Mouse (Mus musculus): ENCODE data around the gene C5ar1.
"Not testable (repeated sequence)": the region's sequence is repeated elsewhere in the genome, so short reads cannot be mapped to it uniquely, and the experiment has no call there.

Gene C5ar1

GRCm38 (mm10) chr7:16271139-16271538, 11.8 kb upstream of the C5ar1 start:
- no peaks in the 10 kb centered on the region for H3K9me3 ChIP-seq (ENCODE audit: low read length)
- no peak for TF ChIP-seq CTCF (conservative IDR thresholded peaks at IDR 0.05; ENCODE audit: low read length)
- TF ChIP-seq NANOG (IDR thresholded peaks at IDR 0.05; ENCODE audit: borderline replicate concordance, low read length): no peak
- TF ChIP-seq POU5F1 (IDR thresholded peaks at IDR 0.05; ENCODE audit: borderline replicate concordance, low read length): no peak
- peaks cover 36% of the 10 kb centered on the region for H3K27me3 ChIP-seq (ENCODE audit: insufficient read depth, low read length)
- H3K4me1 ChIP-seq (replicated peaks; ENCODE audit: low read depth, low read length): peaks cover 25% of the 10 kb centered on the region
- no peak overlapping the region for H3K4me3 ChIP-seq (replicated peaks; ENCODE audit: low read length)
- H3K36me3 ChIP-seq (ENCODE audit: insufficient read depth, low read length): peaks cover 12% of the 10 kb centered on the region

- not testable (repeated sequence) for H3K4me3 ChIP-seq (replicated peaks; ENCODE audit: low read length); H3K4me1 ChIP-seq (replicated peaks; ENCODE audit: low read depth, low read length)
- H3K27me3 ChIP-seq (ENCODE audit: insufficient read depth, low read length): peaks cover 26% of the 10 kb centered on the region
Observed at GRCm38 (mm10) chr7:16266593-16266992, 7.3 kb upstream of the C5ar1 start.

GRCm38 (mm10) chr7:16265856-16266255, 6.5 kb upstream of the C5ar1 start:
- peaks cover 22% of the 10 kb centered on the region for H3K9me3 ChIP-seq (ENCODE audit: low read length)
- H3K27me3 ChIP-seq (ENCODE audit: insufficient read depth, low read length): peaks cover 22% of the 10 kb centered on the region
- H3K4me3 ChIP-seq (replicated peaks; ENCODE audit: low read length): no peak overlapping the region
- H3K4me1 ChIP-seq (replicated peaks; ENCODE audit: low read depth, low read length): no peaks in the 10 kb centered on the region
- H3K36me3 ChIP-seq (ENCODE audit: insufficient read depth, low read length): no peaks in the 10 kb centered on the region
- TF ChIP-seq CTCF (conservative IDR thresholded peaks at IDR 0.05; ENCODE audit: low read length): no peak
- no peak for TF ChIP-seq POU5F1 (IDR thresholded peaks at IDR 0.05; ENCODE audit: borderline replicate concordance, low read length)
- TF ChIP-seq NANOG (IDR thresholded peaks at IDR 0.05; ENCODE audit: borderline replicate concordance, low read length): no peak

More at GRCm38 (mm10) chr7:16266593-16266992, 7.3 kb upstream of the C5ar1 start:
- peaks cover 22% of the 10 kb centered on the region for H3K9me3 ChIP-seq (ENCODE audit: low read length)
- H3K36me3 ChIP-seq (ENCODE audit: insufficient read depth, low read length): not testable (repeated sequence)

- H3K36me3 ChIP-seq (ENCODE audit: insufficient read depth, low read length): no peaks in the 10 kb centered on the region
- H3K27me3 ChIP-seq (ENCODE audit: insufficient read depth, low read length): peaks cover 11% of the 10 kb centered on the region; the same call in 1 of the 2 replicates
- no peak overlapping the region for H3K4me3 ChIP-seq (replicated peaks; ENCODE audit: low read length)
- TF ChIP-seq NANOG (IDR thresholded peaks at IDR 0.05; ENCODE audit: borderline replicate concordance, low read length) (no peak), POU5F1 (IDR thresholded peaks at IDR 0.05; ENCODE audit: borderline replicate concordance, low read length) (no peak), CTCF (conservative IDR thresholded peaks at IDR 0.05; ENCODE audit: low read length) (no peak)
- peaks cover 22% of the 10 kb centered on the region for H3K9me3 ChIP-seq (ENCODE audit: low read length)
- no peaks in the 10 kb centered on the region for H3K4me1 ChIP-seq (replicated peaks; ENCODE audit: low read depth, low read length)
Observed at GRCm38 (mm10) chr7:16263843-16264242, 4.5 kb upstream of the C5ar1 start.

- TF ChIP-seq CTCF (conservative IDR thresholded peaks at IDR 0.05; ENCODE audit: low read length) (peak; percentile 72), POU5F1 (IDR thresholded peaks at IDR 0.05; ENCODE audit: borderline replicate concordance, low read length) (no peak), NANOG (IDR thresholded peaks at IDR 0.05; ENCODE audit: borderline replicate concordance, low read length) (no peak)
- Histone ChIP-seq H3K9me3 (ENCODE audit: low read length) (peaks cover 22% of the 10 kb centered on the region), H3K4me1 (replicated peaks; ENCODE audit: low read depth, low read length) (no peaks in the 10 kb centered on the region), H3K36me3 (ENCODE audit: insufficient read depth, low read length) (no peaks in the 10 kb centered on the region), H3K27me3 (ENCODE audit: insufficient read depth, low read length) (peaks cover 9% of the 10 kb centered on the region; the same call in 1 of the 2 replicates), H3K4me3 (replicated peaks; ENCODE audit: low read length) (no peak overlapping the region)
Observed at GRCm38 (mm10) chr7:16263015-16263787, 3.9 kb upstream of the C5ar1 start.

- no peaks in the 10 kb centered on the region for H3K36me3 ChIP-seq (ENCODE audit: insufficient read depth, low read length)
- no peak for TF ChIP-seq CTCF (conservative IDR thresholded peaks at IDR 0.05; ENCODE audit: low read length)
- TF ChIP-seq NANOG (IDR thresholded peaks at IDR 0.05; ENCODE audit: borderline replicate concordance, low read length): no peak
- no peak for TF ChIP-seq POU5F1 (IDR thresholded peaks at IDR 0.05; ENCODE audit: borderline replicate concordance, low read length)
- no peaks in the 10 kb centered on the region for H3K4me1 ChIP-seq (replicated peaks; ENCODE audit: low read depth, low read length)
- no peak overlapping the region for H3K4me3 ChIP-seq (replicated peaks; ENCODE audit: low read length)
- peaks cover 6% of the 10 kb centered on the region; the same call in 1 of the 2 replicates for H3K27me3 ChIP-seq (ENCODE audit: insufficient read depth, low read length)
- peaks cover 22% of the 10 kb centered on the region for H3K9me3 ChIP-seq (ENCODE audit: low read length)
Observed at GRCm38 (mm10) chr7:16261097-16261496, 1.8 kb upstream of the C5ar1 start.

- TF ChIP-seq POU5F1 (IDR thresholded peaks at IDR 0.05; ENCODE audit: borderline replicate concordance, low read length) (no peak), CTCF (conservative IDR thresholded peaks at IDR 0.05; ENCODE audit: low read length) (no peak), NANOG (IDR thresholded peaks at IDR 0.05; ENCODE audit: borderline replicate concordance, low read length) (no peak)
- H3K9me3 ChIP-seq (ENCODE audit: low read length): no peaks in the 10 kb centered on the region
- H3K4me1 ChIP-seq (replicated peaks; ENCODE audit: low read depth, low read length): no peaks in the 10 kb centered on the region
- H3K27me3 ChIP-seq (ENCODE audit: insufficient read depth, low read length): peaks cover 6% of the 10 kb centered on the region; the same call in 1 of the 2 replicates
- H3K36me3 ChIP-seq (ENCODE audit: insufficient read depth, low read length): no peaks in the 10 kb centered on the region
- H3K4me3 ChIP-seq (replicated peaks; ENCODE audit: low read length): no peak overlapping the region
Observed at GRCm38 (mm10) chr7:16257830-16258229, 1.5 kb downstream of the C5ar1 start.

GRCm38 (mm10) chr7:16255963-16256362, 3.4 kb downstream of the C5ar1 start:
- not testable (repeated sequence) for H3K4me1 ChIP-seq (replicated peaks; ENCODE audit: low read depth, low read length); H3K27me3 ChIP-seq (ENCODE audit: insufficient read depth, low read length); H3K4me3 ChIP-seq (replicated peaks; ENCODE audit: low read length); H3K36me3 ChIP-seq (ENCODE audit: insufficient read depth, low read length); H3K9me3 ChIP-seq (ENCODE audit: low read length)

- no peaks in the 10 kb centered on the region for H3K4me1 ChIP-seq (replicated peaks; ENCODE audit: low read depth, low read length)
- no peaks in the 10 kb centered on the region for H3K36me3 ChIP-seq (ENCODE audit: insufficient read depth, low read length)
- no peaks in the 10 kb centered on the region for H3K9me3 ChIP-seq (ENCODE audit: low read length)
- TF ChIP-seq CTCF (conservative IDR thresholded peaks at IDR 0.05; ENCODE audit: low read length) (no peak), NANOG (IDR thresholded peaks at IDR 0.05; ENCODE audit: borderline replicate concordance, low read length) (no peak), POU5F1 (IDR thresholded peaks at IDR 0.05; ENCODE audit: borderline replicate concordance, low read length) (no peak)
- H3K4me3 ChIP-seq (replicated peaks; ENCODE audit: low read length): no peak overlapping the region
- 0 out of 2 replicates have a peak, but pooled peaks cover 3% of the 10 kb centered on the region for H3K27me3 ChIP-seq (ENCODE audit: insufficient read depth, low read length)
Observed at GRCm38 (mm10) chr7:16254195-16254594, 5.1 kb downstream of the C5ar1 start.
